Mouse (Mus musculus) intestine, postnatal 0 days (tissue): ENCODE data around the gene Rnase12. TPM values are rescaled to one million over a fixed set of nuclear protein-coding genes. Genes with fewer than 3 reads are reported as not detected.
"Not testable (repeated sequence)": the region's sequence is repeated elsewhere in the genome, so short reads cannot be mapped to it uniquely, and the experiment has no call there.

ENCODE experiments used
- ATAC-seq: fragments of 200-750 bp; cut with Nextera tagmentation; 2 replicates; pipeline ENCODE4 v1.8.0; 2017; ENCODE audit warnings: mild to moderate bottlenecking, moderate TSS enrichment, moderate library complexity
- H3K27ac ChIP-seq: fragments of 300-500 bp; sonication (generic); 2 replicates; pipeline ENCODE4 v1.5.1; 2014; ENCODE audit warnings: mild to moderate bottlenecking, low read depth, low read length, moderate library complexity
- H3K27me3 ChIP-seq: fragments of 300-500 bp; sonication (generic); replicated peaks from 2 replicates; pipeline ENCODE4 v1.6.1; 2014; ENCODE audit warnings: low read length, mixed read lengths; ENCODE audit not compliant: control insufficient read depth, insufficient read depth
- H3K36me3 ChIP-seq: fragments of 300-500 bp; sonication (generic); 2 replicates; pipeline ENCODE4 v1.6.1; 2014; ENCODE audit warnings: mild to moderate bottlenecking, moderate library complexity; ENCODE audit not compliant: control insufficient read depth, insufficient read depth
- H3K4me1 ChIP-seq: fragments of 300-500 bp; sonication (generic); replicated peaks from 2 replicates; pipeline ENCODE4 v1.6.1; 2014; ENCODE audit warnings: antibody characterized with exemption, low read length, mixed read lengths; ENCODE audit not compliant: control insufficient read depth, insufficient read depth
- H3K4me2 ChIP-seq: fragments of 300-500 bp; sonication (generic); replicated peaks from 2 replicates; pipeline ENCODE4 v1.6.1; 2014; ENCODE audit warnings: low read depth, mild to moderate bottlenecking, moderate library complexity
- H3K4me3 ChIP-seq: fragments of 300-500 bp; sonication (generic); 2 replicates; pipeline ENCODE4 v1.5.1; 2014; ENCODE audit warnings: low read depth, low read length
- H3K9ac ChIP-seq: fragments of 300-500 bp; sonication (generic); 2 replicates; pipeline ENCODE4 v1.6.1; 2014; ENCODE audit warnings: mild to moderate bottlenecking, low read depth, low read length
- H3K9me3 ChIP-seq: fragments of 300-500 bp; sonication (generic); 2 replicates; pipeline ENCODE4 v1.6.1; 2016; ENCODE audit warnings: mixed run types; ENCODE audit not compliant: control insufficient read depth
- CTCF ChIP-seq: sonication (generic); IDR thresholded peaks from 2 replicates; pipeline ENCODE4 v1.5.1; 2016; ENCODE audit warnings: low read depth, mild to moderate bottlenecking, control low read depth, antibody characterized with exemption, moderate library complexity
- WGBS: fragments of 180-500 bp; shearing (Covaris S2); extraction: QIAGEN DNeasy Blood & Tissue Kit; methylation state at CpG from one replicate; pipeline ENCODE4 v1.1.7; 2014; 5-methylcytosine and 5-hydroxymethylcytosine counted together
- polyA plus RNA-seq: library from polyadenylated mRNA; unstranded; fragments of >200 nt; fragmentation: Nextera tagmentation; extraction: Ambion mirVana; gene quantifications from 2 replicates; pipeline ENCODE4 v1.2.1, GENCODE M21; 2015

Gene Rnase12
- 0.51 and 0.90 TPM in 2 replicates for polyA plus RNA-seq

DNA sequence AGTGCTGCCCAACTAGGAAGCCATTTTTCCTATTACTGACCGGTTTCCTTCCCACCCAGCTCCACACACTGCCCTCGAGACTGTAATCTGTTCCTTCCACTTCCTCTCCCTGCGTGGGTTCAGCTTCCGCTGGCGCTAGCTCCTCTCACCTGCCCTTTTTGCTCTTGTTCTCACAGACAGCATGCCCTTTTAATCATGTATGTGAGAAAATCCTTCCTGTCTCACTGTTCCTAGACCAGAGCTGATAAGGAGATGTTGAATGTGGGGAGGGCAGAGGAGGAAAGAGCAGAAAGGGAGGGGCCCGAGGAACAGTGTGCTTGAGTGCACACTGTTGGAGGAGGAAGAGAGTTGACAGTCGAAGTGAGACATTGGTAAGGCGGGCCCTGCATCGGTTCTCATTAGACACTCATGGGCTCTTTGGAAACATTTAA lies at the start of gene Rnase12:
Gene Rnase12 (minus strand): TSS at position 261 of the 431 bp plus-strand sequence.
- WGBS: 33% methylated on average over 9 of the region's 9 CpGs
- TF ChIP-seq CTCF: no peak
- peak within 1 kb of the TSS; percentile 39 for H3K4me2 ChIP-seq
- no peak within 1 kb of the TSS for H3K4me3 ChIP-seq
- no peaks in the 10 kb centered on the region for H3K27me3 ChIP-seq
- no peaks in the 10 kb centered on the region for H3K36me3 ChIP-seq
- no peak within 1 kb of the TSS for H3K9ac ChIP-seq
- H3K27ac ChIP-seq: no peak within 1 kb of the TSS
- ATAC-seq: peak; percentile 52; the same call in 1 of the 2 replicates
- H3K4me1 ChIP-seq: no peaks in the 10 kb centered on the region
- H3K9me3 ChIP-seq: no peaks in the 10 kb centered on the region

DNA sequence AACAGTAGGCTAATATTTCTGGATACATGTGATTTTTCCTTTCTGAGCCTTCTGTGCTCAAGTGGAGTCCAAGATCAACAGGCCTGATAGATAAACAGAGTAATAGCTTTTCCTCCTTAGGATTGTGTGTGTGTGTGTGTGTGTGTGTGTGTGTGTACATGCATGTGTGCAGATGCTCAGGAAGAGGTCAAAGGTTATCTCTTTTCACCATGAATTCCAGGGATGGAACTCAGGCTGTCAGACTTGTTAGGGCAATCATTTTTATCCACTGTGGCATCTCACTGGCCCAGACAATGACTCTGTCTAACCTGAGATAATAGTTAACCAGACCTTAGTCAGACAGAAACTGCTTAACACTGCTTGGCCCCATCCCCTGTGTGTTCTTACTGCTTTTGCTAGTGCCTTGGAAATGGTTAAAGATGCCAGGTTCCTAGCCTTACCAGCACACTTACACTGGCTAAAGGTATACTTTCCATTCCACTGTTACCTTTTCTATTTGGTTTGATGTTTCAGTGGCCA lies 49.0 kb upstream of the Rnase12 start:
- Histone ChIP-seq H3K4me2 (no peak overlapping the region), H3K36me3 (peaks cover 13% of the 10 kb centered on the region), H3K9ac (no peak overlapping the region), H3K27me3 (no peaks in the 10 kb centered on the region), H3K27ac (no peak overlapping the region), H3K4me3 (no peak overlapping the region), H3K9me3 (no peaks in the 10 kb centered on the region), H3K4me1 (no peaks in the 10 kb centered on the region)
- peak; percentile 37; the same call in 1 of the 2 replicates for ATAC-seq
- TF ChIP-seq CTCF: no peak

DNA sequence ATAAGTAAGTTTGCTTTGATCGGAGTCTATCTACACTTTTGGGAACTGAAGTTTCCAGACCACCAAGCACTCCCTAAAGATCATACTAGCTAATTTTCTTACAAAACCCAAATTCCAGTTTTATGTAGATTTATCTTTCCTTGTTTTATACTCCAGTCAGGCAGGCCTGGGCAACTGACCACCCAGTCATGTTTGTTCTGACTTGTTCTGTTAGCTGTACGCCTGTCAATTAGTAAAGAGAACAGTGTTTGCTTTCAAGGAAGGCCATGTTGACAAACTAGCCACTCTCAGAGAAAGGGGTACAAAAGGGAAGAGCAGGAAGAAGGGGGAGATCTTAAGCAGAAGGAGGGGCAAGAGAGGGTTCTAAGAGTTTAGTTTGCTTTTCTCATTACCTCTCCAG lies 46.9 kb upstream of the Rnase12 start:
- Histone ChIP-seq H3K4me2 (no peak overlapping the region), H3K9me3 (no peaks in the 10 kb centered on the region), H3K36me3 (peaks cover 14% of the 10 kb centered on the region), H3K27ac (no peak overlapping the region), H3K9ac (no peak overlapping the region), H3K4me1 (no peaks in the 10 kb centered on the region), H3K4me3 (no peak overlapping the region), H3K27me3 (no peaks in the 10 kb centered on the region)
- 88% methylated on average over 2 of the region's 2 CpGs for WGBS
- no peak for TF ChIP-seq CTCF
- no peak for ATAC-seq

DNA sequence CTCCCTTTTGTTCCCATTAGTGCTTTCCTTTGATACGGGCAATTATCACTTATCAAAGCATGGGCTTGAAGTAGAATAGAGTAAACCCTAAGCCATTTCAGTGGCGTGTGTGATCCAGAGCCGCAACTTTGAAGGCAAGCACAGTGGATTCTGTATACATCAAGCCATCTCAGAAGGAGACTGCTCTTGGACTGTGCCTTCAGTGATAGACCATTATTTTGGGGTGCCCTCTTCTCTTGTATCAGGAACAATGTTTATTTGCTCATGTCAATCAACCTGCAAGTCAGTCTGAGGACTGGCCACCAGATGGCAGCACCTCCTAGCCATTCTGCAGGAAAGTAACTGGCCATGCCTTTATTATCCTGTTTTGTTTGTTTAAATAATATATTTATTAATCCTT lies 45.8 kb upstream of the Rnase12 start:
- H3K36me3 ChIP-seq: peaks cover 14% of the 10 kb centered on the region
- H3K4me3 ChIP-seq: no peak overlapping the region
- no peaks in the 10 kb centered on the region for H3K4me1 ChIP-seq
- TF ChIP-seq CTCF: peak; percentile 83
- no peaks in the 10 kb centered on the region for H3K27me3 ChIP-seq
- WGBS: 61% methylated on average over 3 of the region's 3 CpGs
- no peak overlapping the region for H3K27ac ChIP-seq
- ATAC-seq: no peak
- H3K9me3 ChIP-seq: no peaks in the 10 kb centered on the region
- H3K4me2 ChIP-seq: no peak overlapping the region
- no peak overlapping the region for H3K9ac ChIP-seq

DNA sequence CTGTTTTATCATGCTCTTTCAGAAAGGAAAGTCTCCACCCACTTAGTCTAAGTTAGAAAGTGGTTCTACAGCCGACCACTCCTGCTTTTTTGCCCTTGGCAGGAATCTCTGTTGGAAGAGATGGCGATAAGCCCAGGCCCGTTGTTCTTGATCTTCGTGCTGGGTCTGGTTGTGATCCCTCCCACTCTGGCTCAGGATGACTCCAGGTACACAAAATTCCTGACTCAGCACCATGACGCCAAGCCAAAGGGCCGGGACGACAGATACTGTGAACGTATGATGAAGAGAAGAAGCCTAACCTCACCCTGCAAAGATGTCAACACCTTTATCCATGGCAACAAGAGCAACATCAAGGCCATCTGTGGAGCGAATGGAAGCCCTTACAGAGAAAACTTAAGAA lies 43.8 kb upstream of the Rnase12 start:
- Histone ChIP-seq H3K4me1 (no peaks in the 10 kb centered on the region), H3K4me2 (no peak overlapping the region), H3K36me3 (peaks cover 14% of the 10 kb centered on the region), H3K27me3 (no peaks in the 10 kb centered on the region), H3K4me3 (no peak overlapping the region), H3K9ac (no peak overlapping the region), H3K27ac (no peak overlapping the region), H3K9me3 (no peaks in the 10 kb centered on the region)
- WGBS: 48% methylated on average over 9 of the region's 9 CpGs
- TF ChIP-seq CTCF: no peak
- no peak for ATAC-seq

DNA sequence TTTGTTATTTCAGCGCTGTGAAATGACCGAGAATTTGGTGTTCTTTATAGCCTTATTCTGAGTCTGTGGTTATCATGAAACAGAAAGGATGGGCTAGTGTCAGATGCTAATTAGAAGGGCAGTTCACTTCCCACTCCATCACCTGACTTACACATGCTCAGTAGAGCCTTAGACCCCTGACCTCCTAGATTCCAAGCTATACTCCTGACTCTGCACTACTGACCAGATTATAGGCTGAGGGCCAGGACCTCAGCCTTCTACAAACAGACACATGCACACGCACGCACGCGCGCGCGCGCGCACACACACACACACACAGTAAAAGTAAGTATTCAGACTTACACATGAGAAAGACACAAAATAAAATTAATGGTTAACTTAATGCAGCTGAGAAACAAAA lies 41.5 kb upstream of the Rnase12 start:
- no peak for ATAC-seq
- no peaks in the 10 kb centered on the region for H3K9me3 ChIP-seq
- H3K27ac ChIP-seq: no peak overlapping the region
- peak overlapping the region; percentile 54 for H3K4me2 ChIP-seq
- H3K4me3 ChIP-seq: no peak overlapping the region
- whole genome bisulfite sequencing: 85% methylated on average over 11 of the region's 11 CpGs
- H3K9ac ChIP-seq: no peak overlapping the region
- H3K4me1 ChIP-seq: no peaks in the 10 kb centered on the region; the same call in 1 of the 2 replicates
- no peaks in the 10 kb centered on the region for H3K27me3 ChIP-seq
- H3K36me3 ChIP-seq: peaks cover 3% of the 10 kb centered on the region; the same call in 1 of the 2 replicates
- TF ChIP-seq CTCF: no peak

DNA sequence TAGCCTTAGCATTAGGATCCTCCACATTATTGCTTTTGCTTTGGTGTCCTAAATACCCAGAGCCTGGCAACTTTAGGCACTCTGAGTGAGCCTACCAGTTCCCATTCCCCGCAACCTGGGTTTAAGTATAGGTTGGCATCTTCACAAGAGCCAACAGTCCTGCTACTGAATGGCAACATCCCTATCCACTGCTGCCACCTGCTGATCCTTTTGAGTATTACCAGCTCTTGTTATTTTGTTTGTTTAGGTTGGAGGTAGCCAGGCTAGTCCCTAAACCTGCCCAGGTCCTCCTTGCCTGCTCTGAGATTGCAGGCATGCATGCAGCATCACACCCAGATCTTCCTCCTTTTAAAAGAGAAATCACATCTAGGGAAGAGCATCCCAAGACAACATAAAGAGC lies 40.8 kb upstream of the Rnase12 start:
- H3K27me3 ChIP-seq, H3K4me1 ChIP-seq, H3K9me3 ChIP-seq, H3K36me3 ChIP-seq, H3K27ac ChIP-seq, H3K9ac ChIP-seq: not testable (repeated sequence)
- H3K4me3 ChIP-seq: 0 out of 2 replicates have a peak overlapping the region, but pooled peaks have one; percentile 2
- H3K4me2 ChIP-seq: peak overlapping the region; percentile 54
- TF ChIP-seq CTCF: peak; percentile 81
- ATAC-seq: 0 out of 2 replicates have a peak, but pooled peaks have one; percentile 14
- 20% methylated on average over 1 of the region's 1 CpGs for WGBS
